In the genomic region with DNA sequence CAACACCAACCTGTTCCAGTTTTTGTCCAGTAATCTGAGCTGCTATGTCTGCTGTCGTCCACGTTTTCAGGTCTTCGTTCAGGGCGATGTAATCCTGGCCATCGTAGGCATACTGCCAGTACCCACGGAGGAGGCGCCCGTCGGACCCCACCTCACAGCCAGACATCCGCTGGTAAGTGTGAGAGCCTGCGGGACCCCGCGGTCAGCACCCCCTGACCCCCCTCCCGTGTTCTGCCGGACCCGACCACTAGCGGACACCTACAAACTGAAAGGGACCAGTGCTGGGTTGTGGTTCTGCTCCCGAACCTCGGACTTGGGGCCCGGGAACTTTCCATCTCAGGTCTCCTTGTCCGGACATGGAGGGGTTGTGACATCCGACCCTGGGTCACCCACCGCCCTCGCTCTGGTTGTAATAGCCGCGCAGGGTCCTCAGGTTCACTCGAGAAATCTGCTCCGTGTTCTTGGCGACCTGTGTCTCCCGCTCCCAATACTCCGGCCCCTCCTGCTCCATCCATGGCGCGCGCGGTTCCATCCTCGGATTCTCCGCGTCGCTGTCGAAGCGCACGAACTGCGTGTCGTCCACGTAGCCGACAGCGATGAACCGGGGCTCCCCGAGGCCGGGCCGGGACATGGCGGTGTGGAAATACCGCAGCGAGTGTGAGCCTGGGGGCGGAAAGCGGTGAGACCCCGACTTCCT, we compare ENCODE assay signal across 7 mouse cellular contexts. TPM values are rescaled to one million over a fixed set of nuclear protein-coding genes. Genes with fewer than 3 reads are reported as not detected.
DNase-seq lines count a peak whose midpoint lies in the region; ATAC-seq and TF ChIP-seq lines count a peak whose summit lies in the region.

No protein-coding gene starts in this region.

- peak overlapping the region; percentile 54 for H3K4me2 ChIP-seq in forebrain, embryonic 11.5 days (ENCODE audit: low read depth, low read length, severe bottlenecking)
- peak overlapping the region; percentile 49 for H3K4me2 ChIP-seq in limb, embryonic 14.5 days (replicated peaks; ENCODE audit: low read depth, low read length, severe bottlenecking)
- peak overlapping the region; percentile 81 for H3K4me2 ChIP-seq in stomach, embryonic 15.5 days

- H3K4me3 ChIP-seq in megakaryocyte, embryonic 14.5 days (replicated peaks) = peak overlapping the region; percentile 92
- H3K4me3 ChIP-seq in forebrain, embryonic 11.5 days (ENCODE audit: low read depth, low read length) = peak overlapping the region; percentile 31
- peak overlapping the region; percentile 27 for H3K4me3 ChIP-seq in limb, embryonic 14.5 days (replicated peaks; ENCODE audit: low read length)
- peak overlapping the region; percentile 42 for H3K4me3 ChIP-seq in stomach, embryonic 15.5 days (replicated peaks)

- H3K9me3 ChIP-seq in megakaryocyte, embryonic 14.5 days = no peaks in the 10 kb centered on the region
- H3K9me3 ChIP-seq in forebrain, embryonic 11.5 days (ENCODE audit: control insufficient read depth, low read length) = no peaks in the 10 kb centered on the region
- no peaks in the 10 kb centered on the region for H3K9me3 ChIP-seq in limb, embryonic 14.5 days (ENCODE audit: control insufficient read depth, low read length)
- no peaks in the 10 kb centered on the region for H3K9me3 ChIP-seq in stomach, embryonic 15.5 days

- H3K9ac ChIP-seq in forebrain, embryonic 11.5 days (ENCODE audit: low read length) = peak overlapping the region; percentile 20
- peak overlapping the region; percentile 34 for H3K9ac ChIP-seq in limb, embryonic 14.5 days (ENCODE audit: low read depth, low read length, severe bottlenecking)
- H3K9ac ChIP-seq in stomach, embryonic 15.5 days = no peak overlapping the region

- DNase-seq in forebrain, embryonic 11.5 days (ENCODE audit: low spot score) = no peak
- DNase-seq in limb, embryonic 14.5 days (ENCODE audit: low spot score) = no peak
- DNase-seq in kidney, postnatal 10 days = no peak

- no peak for TF ChIP-seq POLR2A in limb, embryonic 14.5 days (IDR thresholded peaks at IDR 0.05; ENCODE audit: borderline replicate concordance, extremely low read depth, insufficient read depth, insufficient read length)

- no peak for ATAC-seq in megakaryocyte, adult 5-6 weeks (ENCODE audit: poor library complexity, severe bottlenecking)
- ATAC-seq in forebrain, embryonic 11.5 days (replicated peaks; ENCODE audit: low FRiP score) = no peak
- no peak for ATAC-seq in limb, embryonic 14.5 days (ENCODE audit: low FRiP score, low read depth)
- ATAC-seq in stomach, embryonic 15.5 days (ENCODE audit: insufficient read depth, low FRiP score, low read depth) = no peak
- ATAC-seq in megakaryocyte-erythroid progenitor cell, adult 5-6 weeks (replicated peaks; ENCODE audit: low FRiP score, low TSS enrichment, poor library complexity, severe bottlenecking) = no peak

- peaks cover 37% of the 10 kb centered on the region for H3K4me1 ChIP-seq in megakaryocyte, embryonic 14.5 days
- peaks cover 8% of the 10 kb centered on the region; the same call in 1 of the 2 replicates for H3K4me1 ChIP-seq in forebrain, embryonic 11.5 days (replicated peaks; ENCODE audit: control insufficient read depth, insufficient read depth, low read length)
- no peaks in the 10 kb centered on the region for H3K4me1 ChIP-seq in limb, embryonic 14.5 days (ENCODE audit: control insufficient read depth, insufficient read depth, low read length)
- peaks cover 19% of the 10 kb centered on the region; the same call in 1 of the 2 replicates for H3K4me1 ChIP-seq in stomach, embryonic 15.5 days

- no peak overlapping the region for H3K27ac ChIP-seq in forebrain, embryonic 11.5 days (ENCODE audit: low read depth, low read length)
- no peak overlapping the region for H3K27ac ChIP-seq in limb, embryonic 14.5 days (replicated peaks; ENCODE audit: low read depth, low read length)
- H3K27ac ChIP-seq in stomach, embryonic 15.5 days = no peak overlapping the region

- H3K36me3 ChIP-seq in megakaryocyte, embryonic 14.5 days (replicated peaks; ENCODE audit: low read length) = no peaks in the 10 kb centered on the region
- no peaks in the 10 kb centered on the region for H3K36me3 ChIP-seq in forebrain, embryonic 11.5 days (ENCODE audit: control insufficient read depth, insufficient read depth, low read length)
- no peaks in the 10 kb centered on the region for H3K36me3 ChIP-seq in limb, embryonic 14.5 days (ENCODE audit: control insufficient read depth, insufficient read depth, low read length)
- H3K36me3 ChIP-seq in stomach, embryonic 15.5 days = no peaks in the 10 kb centered on the region

- H3K27me3 ChIP-seq in megakaryocyte, embryonic 14.5 days (replicated peaks) = peaks cover 23% of the 10 kb centered on the region
- H3K27me3 ChIP-seq in forebrain, embryonic 11.5 days (ENCODE audit: control insufficient read depth, insufficient read depth, low read length) = peaks cover 31% of the 10 kb centered on the region
- H3K27me3 ChIP-seq in limb, embryonic 14.5 days (ENCODE audit: control insufficient read depth, insufficient read depth, low read length) = peaks cover 29% of the 10 kb centered on the region
- peaks cover 42% of the 10 kb centered on the region for H3K27me3 ChIP-seq in stomach, embryonic 15.5 days (replicated peaks)

- WGBS in forebrain, embryonic 11.5 days = 3% methylated on average over 57 of the region's 57 CpGs
- WGBS in limb, embryonic 14.5 days = 3% methylated on average over 57 of the region's 57 CpGs
- WGBS in stomach, embryonic 15.5 days = 2% methylated on average over 57 of the region's 57 CpGs

RNA-seq across cellular contexts. Expression of gene H2-K1, which starts 22.1 kb away (rescaled TPM):
- 144 and 307 TPM in 2 replicates for polyA plus RNA-seq in megakaryocyte, embryonic 14.5 days (2012; ENCODE audit: insufficient read depth, low replicate concordance)
- total RNA-seq in megakaryocyte, adult 5-6 weeks (2015) = 868 and 887 TPM in 2 replicates
- total RNA-seq in megakaryocyte, adult 5-6 weeks (2017) = 668 and 686 TPM in 2 replicates
- 35.7 and 40.1 TPM in 2 replicates for polyA plus RNA-seq in forebrain, embryonic 11.5 days (2014; fragmentation: Nextera tagmentation; extraction: Ambion mirVana)
- polyA plus RNA-seq in limb, embryonic 14.5 days (2012; rRNA removed) = 27.0 and 31.5 TPM in 2 replicates
- polyA plus RNA-seq in limb, embryonic 14.5 days (2014; fragmentation: Nextera tagmentation; extraction: Ambion mirVana) = 17.7 and 25.5 TPM in 2 replicates
- 112 and 124 TPM in 2 replicates for polyA plus RNA-seq in stomach, embryonic 15.5 days (2015; fragmentation: Nextera tagmentation; extraction: Ambion mirVana)
- total RNA-seq in megakaryocyte-erythroid progenitor cell, adult 5-6 weeks (2014; fragmentation: Nextera tagmentation) = 870 and 1,054 TPM in 2 replicates
- total RNA-seq in megakaryocyte-erythroid progenitor cell, adult 5-6 weeks (2017) = 664 and 816 TPM in 2 replicates

RNA-seq across cellular contexts. Expression of gene Rps18, which starts 22.2 kb away (rescaled TPM):
- polyA plus RNA-seq in megakaryocyte, embryonic 14.5 days (2012; ENCODE audit: insufficient read depth, low replicate concordance) = 17.5 and 129 TPM in 2 replicates
- total RNA-seq in megakaryocyte, adult 5-6 weeks (2015) = 2,016 and 2,115 TPM in 2 replicates
- 724 and 801 TPM in 2 replicates for total RNA-seq in megakaryocyte, adult 5-6 weeks (2017)
- polyA plus RNA-seq in forebrain, embryonic 11.5 days (2014; fragmentation: Nextera tagmentation; extraction: Ambion mirVana) = 1,265 and 1,326 TPM in 2 replicates
- 1,284 and 1,402 TPM in 2 replicates for polyA plus RNA-seq in limb, embryonic 14.5 days (2012; rRNA removed)
- polyA plus RNA-seq in limb, embryonic 14.5 days (2014; fragmentation: Nextera tagmentation; extraction: Ambion mirVana) = 2,129 and 2,245 TPM in 2 replicates
- polyA plus RNA-seq in stomach, embryonic 15.5 days (2015; fragmentation: Nextera tagmentation; extraction: Ambion mirVana) = 1,803 TPM in 2 replicates
- 6,055 and 6,432 TPM in 2 replicates for total RNA-seq in megakaryocyte-erythroid progenitor cell, adult 5-6 weeks (2014; fragmentation: Nextera tagmentation)
- total RNA-seq in megakaryocyte-erythroid progenitor cell, adult 5-6 weeks (2017) = 1,728 and 1,730 TPM in 2 replicates

RNA-seq across cellular contexts. Expression of gene Vps52, which starts 22.4 kb away (rescaled TPM):
- polyA plus RNA-seq in megakaryocyte, embryonic 14.5 days (2012; ENCODE audit: insufficient read depth, low replicate concordance) = 75.8 and 138 TPM in 2 replicates
- 15.7 and 17.7 TPM in 2 replicates for total RNA-seq in megakaryocyte, adult 5-6 weeks (2015)
- total RNA-seq in megakaryocyte, adult 5-6 weeks (2017) = 11.6 and 22.8 TPM in 2 replicates
- 44.0 and 46.8 TPM in 2 replicates for polyA plus RNA-seq in forebrain, embryonic 11.5 days (2014; fragmentation: Nextera tagmentation; extraction: Ambion mirVana)
- 48.8 and 62.7 TPM in 2 replicates for polyA plus RNA-seq in limb, embryonic 14.5 days (2012; rRNA removed)
- 38.6 and 43.4 TPM in 2 replicates for polyA plus RNA-seq in limb, embryonic 14.5 days (2014; fragmentation: Nextera tagmentation; extraction: Ambion mirVana)
- polyA plus RNA-seq in stomach, embryonic 15.5 days (2015; fragmentation: Nextera tagmentation; extraction: Ambion mirVana) = 42.4 and 49.2 TPM in 2 replicates
- 41.4 and 51.4 TPM in 2 replicates for total RNA-seq in megakaryocyte-erythroid progenitor cell, adult 5-6 weeks (2014; fragmentation: Nextera tagmentation)
- total RNA-seq in megakaryocyte-erythroid progenitor cell, adult 5-6 weeks (2017) = 17.4 and 26.2 TPM in 2 replicates

RNA-seq across cellular contexts. Expression of gene B3galt4, which starts 26.7 kb away (rescaled TPM):
- polyA plus RNA-seq in megakaryocyte, embryonic 14.5 days (2012; ENCODE audit: insufficient read depth, low replicate concordance) = 15.5 and 19.7 TPM in 2 replicates
- 3.5 and 4.0 TPM in 2 replicates for total RNA-seq in megakaryocyte, adult 5-6 weeks (2015)
- 4.9 and 5.7 TPM in 2 replicates for total RNA-seq in megakaryocyte, adult 5-6 weeks (2017)
- 4.0 and 4.3 TPM in 2 replicates for polyA plus RNA-seq in forebrain, embryonic 11.5 days (2014; fragmentation: Nextera tagmentation; extraction: Ambion mirVana)
- polyA plus RNA-seq in limb, embryonic 14.5 days (2012; rRNA removed) = 7.7 and 9.3 TPM in 2 replicates
- polyA plus RNA-seq in limb, embryonic 14.5 days (2014; fragmentation: Nextera tagmentation; extraction: Ambion mirVana) = 4.0 and 6.6 TPM in 2 replicates
- polyA plus RNA-seq in stomach, embryonic 15.5 days (2015; fragmentation: Nextera tagmentation; extraction: Ambion mirVana) = 7.5 and 8.2 TPM in 2 replicates
- total RNA-seq in megakaryocyte-erythroid progenitor cell, adult 5-6 weeks (2014; fragmentation: Nextera tagmentation) = 0.90 and 1.8 TPM in 2 replicates
- 2.7 TPM in 1 of 2 replicates, not detected in the other for total RNA-seq in megakaryocyte-erythroid progenitor cell, adult 5-6 weeks (2017)

RNA-seq across cellular contexts. Expression of gene Wdr46, which starts 37.5 kb away (rescaled TPM):
- polyA plus RNA-seq in megakaryocyte, embryonic 14.5 days (2012; ENCODE audit: insufficient read depth, low replicate concordance) = 58.7 and 64.2 TPM in 2 replicates
- total RNA-seq in megakaryocyte, adult 5-6 weeks (2015) = 12.2 and 12.4 TPM in 2 replicates
- total RNA-seq in megakaryocyte, adult 5-6 weeks (2017) = 21.6 and 23.7 TPM in 2 replicates
- 42.6 and 47.2 TPM in 2 replicates for polyA plus RNA-seq in forebrain, embryonic 11.5 days (2014; fragmentation: Nextera tagmentation; extraction: Ambion mirVana)
- 30.5 and 30.9 TPM in 2 replicates for polyA plus RNA-seq in limb, embryonic 14.5 days (2012; rRNA removed)
- 21.6 and 25.0 TPM in 2 replicates for polyA plus RNA-seq in limb, embryonic 14.5 days (2014; fragmentation: Nextera tagmentation; extraction: Ambion mirVana)
- polyA plus RNA-seq in stomach, embryonic 15.5 days (2015; fragmentation: Nextera tagmentation; extraction: Ambion mirVana) = 36.1 and 40.6 TPM in 2 replicates
- 75.2 and 76.4 TPM in 2 replicates for total RNA-seq in megakaryocyte-erythroid progenitor cell, adult 5-6 weeks (2014; fragmentation: Nextera tagmentation)
- 78.8 and 105 TPM in 2 replicates for total RNA-seq in megakaryocyte-erythroid progenitor cell, adult 5-6 weeks (2017)

Comparison
In these comparisons a context has a peak if more than half of its experiments do, and no peak if none do; other contexts are left out.
1. H3K4me3 ChIP-seq: peak in every context shown above with its lines; median percentile 92 in megakaryocyte, embryonic 14.5 days; 42 in stomach, embryonic 15.5 days; 31 in forebrain, embryonic 11.5 days; 27 in limb, embryonic 14.5 days.